Mouse (Mus musculus) CH12.LX (cell line): ENCODE measurements at regions not wholly inside any gene's neighbourhood (a gene's known extent, or its start where the extent isn't known, plus 50 kb on each side); places are given as distances from the start of the nearest gene placed in this dataset.

Source experiments
- DNase-seq: peaks from one replicate; pipeline ENCODE4 v3.0.0-alpha.2; 2013; ENCODE audit errors: extremely low read depth
- H3K27ac ChIP-seq: 2 replicates; pipeline ENCODE4 v1.5.1; 2012; ENCODE audit warnings: low read depth, mild to moderate bottlenecking, control low read depth, moderate library complexity; ENCODE audit not compliant: insufficient read depth
- H3K27me3 ChIP-seq: replicated peaks from 2 replicates; pipeline ENCODE3; 2012; ENCODE audit warnings: inconsistent platforms
- H3K36me3 ChIP-seq, 2 experiments: replicated peaks in 1 of 2; 2 replicates each; pipeline versions ENCODE3 to v1.6.1; 2012; ENCODE audit warnings: inconsistent platforms in 1 of 2, low read length in 1 of 2, mild to moderate bottlenecking in 1 of 2, mixed read lengths in 1 of 2, moderate library complexity in 1 of 2; ENCODE audit not compliant: control insufficient read depth in 1 of 2, insufficient read depth in 1 of 2
- H3K4me1 ChIP-seq, 2 experiments: 2 replicates each; pipeline ENCODE4 v1.6.1; 2012; ENCODE audit warnings: inconsistent platforms in 1 of 2, moderate library complexity in 1 of 2; ENCODE audit not compliant: insufficient read depth in 2 of 2, control insufficient read depth in 1 of 2
- H3K4me2 ChIP-seq: 2 replicates; pipeline ENCODE4 v1.6.1; 2012; ENCODE audit warnings: low read depth, mild to moderate bottlenecking, control low read depth; ENCODE audit not compliant: poor library complexity, insufficient read depth, severe bottlenecking
- H3K4me3 ChIP-seq, 3 experiments: fragments of 150-350 bp in 1 of 3; sonication (generic) in 1 of 3; replicated peaks in 1 of 3; 2 replicates each; pipeline versions ENCODE3 to v1.5.1; 2011 to 2012; ENCODE audit warnings: low read depth in 2 of 3, low read length in 2 of 3, mild to moderate bottlenecking in 2 of 3, moderate library complexity in 2 of 3, control low read depth in 1 of 3, improper control_type of control experiment in 1 of 3, inconsistent platforms in 1 of 3, mixed read lengths in 1 of 3; ENCODE audit not compliant: poor library complexity in 1 of 3
- H3K79me2 ChIP-seq: replicated peaks from 2 replicates; pipeline ENCODE4 v1.6.1; 2012; ENCODE audit warnings: mild to moderate bottlenecking, moderate library complexity; ENCODE audit not compliant: control insufficient read depth, poor library complexity, insufficient read depth, severe bottlenecking; ENCODE audit errors: extremely low read depth
- H3K9ac ChIP-seq: 2 replicates; pipeline ENCODE4 v1.6.1; 2012; ENCODE audit warnings: low read depth, mild to moderate bottlenecking, control low read depth, moderate library complexity; ENCODE audit not compliant: insufficient read depth
- H3K9me3 ChIP-seq: replicated peaks from 2 replicates; pipeline ENCODE3; 2012; ENCODE audit warnings: low read length, inconsistent platforms, mixed read lengths
- CHD1 ChIP-seq: IDR thresholded peaks from 2 replicates; pipeline ENCODE4 v1.6.1; 2012; ENCODE audit warnings: low read depth, low read length, improper control_type of control experiment, inconsistent platforms
- CTCF ChIP-seq, 2 experiments: IDR thresholded peaks in 1 of 2; conservative IDR thresholded peaks in 1 of 2; 2 replicates each; pipeline ENCODE4 v1.5.1; 2011 to 2012; ENCODE audit warnings: low read depth in 2 of 2, low read length in 2 of 2, improper control_type of control experiment in 1 of 2, inconsistent platforms in 1 of 2, mild to moderate bottlenecking in 1 of 2, moderate library complexity in 1 of 2
- ELF1 ChIP-seq: IDR thresholded peaks from 2 replicates; pipeline ENCODE4 v1.6.1; 2014; ENCODE audit warnings: low read depth, mild to moderate bottlenecking, inconsistent platforms, low read length, improper control_type of control experiment
- GABPA ChIP-seq: IDR thresholded peaks from 2 replicates; pipeline ENCODE4 v1.6.1; 2012; ENCODE audit warnings: low read depth, low read length, improper control_type of control experiment, inconsistent platforms; ENCODE audit not compliant: insufficient replicate concordance
- HCFC1 ChIP-seq: IDR thresholded peaks from 2 replicates; pipeline ENCODE4 v1.6.1; 2012; ENCODE audit warnings: low read depth, mild to moderate bottlenecking, inconsistent platforms, low read length, improper control_type of control experiment
- IRF4 ChIP-seq: IDR thresholded peaks from 2 replicates; pipeline ENCODE4 v1.6.1; 2014; ENCODE audit warnings: low read depth, mild to moderate bottlenecking, inconsistent platforms, low read length, improper control_type of control experiment
- JUND ChIP-seq: conservative IDR thresholded peaks from 2 replicates; pipeline ENCODE4 v1.6.1; 2011; ENCODE audit warnings: low read depth, low read length, improper control_type of control experiment
- KAT2A ChIP-seq: IDR thresholded peaks from 2 replicates; pipeline ENCODE4 v1.6.1; 2012; ENCODE audit warnings: low read length, improper control_type of control experiment, inconsistent platforms; ENCODE audit not compliant: insufficient replicate concordance
- MAFK ChIP-seq: IDR thresholded peaks from 2 replicates; pipeline ENCODE4 v1.6.1; 2011; ENCODE audit warnings: low read length, improper control_type of control experiment; ENCODE audit not compliant: insufficient replicate concordance
- MAZ ChIP-seq: IDR thresholded peaks from 2 replicates; pipeline ENCODE4 v1.6.1; 2012; ENCODE audit warnings: low read depth, mild to moderate bottlenecking, inconsistent platforms, low read length, improper control_type of control experiment, moderate library complexity
- NELFE ChIP-seq: IDR thresholded peaks from 2 replicates; pipeline ENCODE4 v1.6.1; 2011; ENCODE audit warnings: low read depth, low read length, improper control_type of control experiment
- NRF1 ChIP-seq: IDR thresholded peaks from 2 replicates; pipeline ENCODE4 v1.6.1; 2014; ENCODE audit warnings: low read depth, mild to moderate bottlenecking, inconsistent platforms, low read length, improper control_type of control experiment, moderate library complexity
- POLR2A ChIP-seq: IDR thresholded peaks from 2 replicates; pipeline ENCODE4 v1.6.1; 2011; ENCODE audit warnings: low read depth, mild to moderate bottlenecking, improper control_type of control experiment, low read length
- RAD21 ChIP-seq: IDR thresholded peaks from 2 replicates; pipeline ENCODE4 v1.6.1; 2011; ENCODE audit warnings: low read depth, mild to moderate bottlenecking, low read length, improper control_type of control experiment, moderate library complexity
- RCOR1 ChIP-seq: conservative IDR thresholded peaks from 2 replicates; pipeline ENCODE4 v1.6.1; 2012; ENCODE audit warnings: low read depth, mild to moderate bottlenecking, inconsistent platforms, low read length, improper control_type of control experiment
- SIN3A ChIP-seq: IDR thresholded peaks from 2 replicates; pipeline ENCODE4 v1.6.1; 2012; ENCODE audit warnings: low read length, improper control_type of control experiment, inconsistent platforms
- SMC3 ChIP-seq: IDR thresholded peaks from 2 replicates; pipeline ENCODE4 v1.6.1; 2011; ENCODE audit warnings: low read depth, low read length, improper control_type of control experiment
- TCF12 ChIP-seq: IDR thresholded peaks from 2 replicates; pipeline ENCODE4 v1.6.1; 2014; ENCODE audit warnings: low read depth, mild to moderate bottlenecking, inconsistent platforms, low read length, improper control_type of control experiment
- USF2 ChIP-seq: conservative IDR thresholded peaks from 2 replicates; pipeline ENCODE4 v1.6.1; 2011; ENCODE audit warnings: low read depth, low read length, improper control_type of control experiment
- ZC3H11A ChIP-seq: IDR thresholded peaks from 2 replicates; pipeline ENCODE4 v1.6.1; 2012; ENCODE audit warnings: low read depth, mild to moderate bottlenecking, inconsistent platforms, low read length, improper control_type of control experiment
- ZKSCAN1 ChIP-seq: IDR thresholded peaks from 2 replicates; pipeline ENCODE4 v1.6.1; 2012; ENCODE audit warnings: low read depth, inconsistent platforms, low read length, improper control_type of control experiment, borderline replicate concordance
- ZMIZ1 ChIP-seq: IDR thresholded peaks from 2 replicates; pipeline ENCODE4 v1.6.1; 2012; ENCODE audit warnings: low read depth, mild to moderate bottlenecking, inconsistent platforms, low read length, improper control_type of control experiment
- dilution Hi-C: fragments of 300-500 bp; cut with MboI; formaldehyde crosslinking; loops from 2 replicates; pipeline ENCODE4 v1.14.3; 2020; ENCODE audit warnings: low sequenced_read_pairs; ENCODE audit not compliant: extremely low pct_unique_long_range_greater_than_20kb, extremely low pct_ligation_motif_present
- in situ Hi-C: fragments of 300-500 bp; cut with MboI; formaldehyde crosslinking; loops from 3 replicates; pipeline ENCODE4 v1.14.3; 2019; ENCODE audit warnings: low sequenced_read_pairs, low pct_ligation_motif_present, low pct_unique_long_range_greater_than_20kb, mixed read lengths

DNA sequence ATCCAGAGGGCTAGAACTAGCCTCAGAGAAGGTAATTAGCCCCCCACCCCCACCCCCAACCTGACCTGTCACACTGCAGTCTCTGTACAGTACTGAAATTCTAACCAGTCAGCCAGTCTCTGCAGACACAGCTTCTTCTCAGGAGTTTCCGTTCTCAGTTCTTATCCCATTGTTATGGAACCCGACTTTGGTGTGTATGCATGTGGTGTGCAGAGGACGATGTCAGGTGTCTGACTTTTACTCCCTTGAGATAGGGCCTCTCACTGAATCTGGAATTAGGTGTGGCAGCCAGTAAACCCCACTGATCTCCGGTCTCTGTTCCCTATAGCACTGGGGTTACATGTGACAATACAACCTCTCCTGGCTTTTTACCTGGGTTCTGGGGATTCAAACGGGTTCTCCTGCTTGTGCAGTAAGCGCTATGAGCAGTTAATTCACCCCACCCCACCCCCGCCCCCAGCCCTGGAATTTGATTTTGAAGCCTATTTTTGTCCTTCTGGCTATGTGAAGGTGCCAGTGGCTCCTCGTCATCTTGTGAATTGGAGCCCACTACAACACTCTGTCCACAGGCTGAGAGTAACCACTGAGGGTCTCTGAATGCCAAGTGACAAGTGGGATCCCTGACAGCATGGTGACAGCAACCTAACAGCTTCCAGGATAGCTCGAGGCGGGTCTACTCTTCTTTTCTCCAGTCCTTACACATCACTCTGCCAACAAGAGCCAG lies 429.4 kb downstream of the Fut8 start:
- H3K27me3 ChIP-seq = no peaks in the 10 kb centered on the region
- 0 out of 2 replicates have a peak overlapping the region, but pooled peaks have one; percentile 32 for H3K4me2 ChIP-seq
- H3K4me1 ChIP-seq = peaks cover 3 to 15% of the 10 kb centered on the region in 2 experiments; a peak in 3 of 4 replicates
- no peaks in the 10 kb centered on the region for H3K36me3 ChIP-seq
- dilution Hi-C loops (no loop called here), in situ Hi-C loops (loop anchor here (25.0 kb wide), 1 partner anchor 430 kb away; the partner anchor contains the start of gene Fut8)
- no peaks in the 10 kb centered on the region for H3K9me3 ChIP-seq
- no peak for DNase-seq
- no peak for TF ChIP-seq JUND
- TF ChIP-seq IRF4 = no peak
- TF ChIP-seq NELFE = no peak
- no peak for TF ChIP-seq RAD21
- no peak for TF ChIP-seq CTCF (conservative IDR thresholded peaks at IDR 0.05 in 1 of 2, IDR thresholded peaks at IDR 0.05 in 1 of 2; ENCODE audit: low read depth in 2 of 2, low read length in 2 of 2)
- TF ChIP-seq KAT2A = no peak
- TF ChIP-seq MAFK = no peak
- TF ChIP-seq USF2 = no peak
- TF ChIP-seq POLR2A = no peak
- no peak for TF ChIP-seq CHD1
- TF ChIP-seq SIN3A = no peak
- TF ChIP-seq SMC3 = no peak
- no peak for TF ChIP-seq ELF1
- no peaks in the 10 kb centered on the region for H3K79me2 ChIP-seq
- no peak overlapping the region for H3K9ac ChIP-seq
- H3K27ac ChIP-seq = no peak overlapping the region
- H3K4me3 ChIP-seq = no peak overlapping the region

DNA sequence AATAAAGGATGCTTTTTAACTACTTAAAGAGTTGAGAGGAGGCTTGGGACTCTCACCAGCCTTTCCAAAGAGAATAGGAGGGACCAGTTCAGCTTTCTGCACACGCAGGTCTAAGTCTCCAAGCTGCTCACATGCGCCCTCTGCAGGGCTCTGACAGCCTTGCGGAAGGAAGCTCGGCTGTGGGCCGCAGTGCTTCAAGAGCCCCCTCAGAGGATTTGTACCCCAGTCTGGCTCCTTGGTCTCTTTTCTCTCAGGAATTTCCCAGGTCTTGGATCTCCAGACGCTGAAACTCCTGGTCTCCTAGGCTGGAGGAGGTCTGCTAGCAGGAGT lies 429.9 kb downstream of the Fut8 start:
- TF ChIP-seq RAD21 (peak; percentile 57), KAT2A (no peak), ELF1 (peak; percentile 51), MAZ (no peak), ZKSCAN1 (no peak), HCFC1 (no peak), CTCF (conservative IDR thresholded peaks at IDR 0.05 in 1 of 2, IDR thresholded peaks at IDR 0.05 in 1 of 2; ENCODE audit: low read depth in 2 of 2, low read length in 2 of 2) (peak; percentile 83 to 85), IRF4 (no peak), SIN3A (no peak), ZC3H11A (no peak), NRF1 (no peak), SMC3 (peak; percentile 72), RCOR1 (no peak), ZMIZ1 (no peak), GABPA (no peak), TCF12 (no peak)
- Histone ChIP-seq H3K79me2 (no peaks in the 10 kb centered on the region), H3K4me3 (no peak overlapping the region), H3K4me2 (peak overlapping the region; percentile 32; the same call in 1 of the 2 replicates), H3K27ac (no peak overlapping the region), H3K9ac (no peak overlapping the region), H3K27me3 (no peaks in the 10 kb centered on the region), H3K4me1 (peaks cover under 1 to 15% of the 10 kb centered on the region in 2 experiments; a peak in 3 of 4 replicates), H3K9me3 (no peaks in the 10 kb centered on the region), H3K36me3 (no peaks in the 10 kb centered on the region)
- peak; percentile 65 for DNase-seq
- dilution Hi-C loops = no loop called here
- in situ Hi-C loops = loop anchor here (25.0 kb wide), 1 partner anchor 431 kb away; the partner anchor contains the start of gene Fut8
